Mouse (Mus musculus): ENCODE data around the gene Osm. TPM values are rescaled to one million over a fixed set of nuclear protein-coding genes. Genes with fewer than 3 reads are reported as not detected.

Gene Osm
- polyA plus RNA-seq, 1 experiment from 2014 or later, result not detected

GRCm38 (mm10) chr11:4197691-4198090 lies 38.5 kb upstream of the Osm start:
- ATAC-seq (ENCODE audit: low FRiP score) (no peak), DNase-seq (ENCODE audit: low spot score, missing footprints) (no peak)
- Histone ChIP-seq H3K9ac (ENCODE audit: low read length) (no peak overlapping the region), H3K4me3 (ENCODE audit: low read depth, low read length) (no peak overlapping the region), H3K4me2 (no peak overlapping the region), H3K27ac (ENCODE audit: low read depth, low read length) (no peak overlapping the region), H3K27me3 (ENCODE audit: control insufficient read depth, insufficient read depth, low read length) (no peaks in the 10 kb centered on the region), H3K4me1 (ENCODE audit: control insufficient read depth, insufficient read depth, low read length) (no peaks in the 10 kb centered on the region), H3K36me3 (ENCODE audit: control insufficient read depth, insufficient read depth, low read length) (no peaks in the 10 kb centered on the region), H3K9me3 (ENCODE audit: control insufficient read depth, low read length) (no peaks in the 10 kb centered on the region)
- 47% methylated on average over 1 of the region's 1 CpGs for WGBS

GRCm38 (mm10) chr11:4201981-4202700 lies 34.1 kb upstream of the Osm start:
- ATAC-seq (ENCODE audit: low FRiP score) (no peak), DNase-seq (ENCODE audit: low spot score, missing footprints) (no peak)
- no peaks in the 10 kb centered on the region for H3K9me3 ChIP-seq (ENCODE audit: control insufficient read depth, low read length)
- no peaks in the 10 kb centered on the region for H3K36me3 ChIP-seq (ENCODE audit: control insufficient read depth, insufficient read depth, low read length)
- H3K4me1 ChIP-seq (ENCODE audit: control insufficient read depth, insufficient read depth, low read length), result no peaks in the 10 kb centered on the region
- no peaks in the 10 kb centered on the region for H3K27me3 ChIP-seq (ENCODE audit: control insufficient read depth, insufficient read depth, low read length)
- no peak overlapping the region for H3K4me2 ChIP-seq
- 88% methylated on average over 11 of the region's 11 CpGs for WGBS
- no peak overlapping the region for H3K27ac ChIP-seq (ENCODE audit: low read depth, low read length)
- H3K4me3 ChIP-seq (ENCODE audit: low read depth, low read length), result no peak overlapping the region
- no peak overlapping the region for H3K9ac ChIP-seq (ENCODE audit: low read length)

GRCm38 (mm10) chr11:4202995-4203704 lies 33.1 kb upstream of the Osm start:
- Histone ChIP-seq H3K4me3 (ENCODE audit: low read depth, low read length) (no peak overlapping the region), H3K27ac (ENCODE audit: low read depth, low read length) (no peak overlapping the region), H3K9ac (ENCODE audit: low read length) (no peak overlapping the region), H3K27me3 (ENCODE audit: control insufficient read depth, insufficient read depth, low read length) (no peaks in the 10 kb centered on the region), H3K9me3 (ENCODE audit: control insufficient read depth, low read length) (no peaks in the 10 kb centered on the region), H3K4me2 (no peak overlapping the region), H3K4me1 (ENCODE audit: control insufficient read depth, insufficient read depth, low read length) (no peaks in the 10 kb centered on the region), H3K36me3 (ENCODE audit: control insufficient read depth, insufficient read depth, low read length) (0 out of 2 replicates have a peak, but pooled peaks cover 2% of the 10 kb centered on the region)
- ATAC-seq (ENCODE audit: low FRiP score) (no peak), DNase-seq (ENCODE audit: low spot score, missing footprints) (no peak)
- WGBS, result 87% methylated on average over 12 of the region's 12 CpGs

GRCm38 (mm10) chr11:4203705-4204074 lies 32.5 kb upstream of the Osm start:
- no peak overlapping the region for H3K4me3 ChIP-seq (ENCODE audit: low read depth, low read length)
- H3K27me3 ChIP-seq (ENCODE audit: control insufficient read depth, insufficient read depth, low read length), result no peaks in the 10 kb centered on the region
- 53% methylated on average over 2 of the region's 2 CpGs for WGBS
- no peaks in the 10 kb centered on the region for H3K4me1 ChIP-seq (ENCODE audit: control insufficient read depth, insufficient read depth, low read length)
- H3K9me3 ChIP-seq (ENCODE audit: control insufficient read depth, low read length), result no peaks in the 10 kb centered on the region
- DNase-seq (ENCODE audit: low spot score, missing footprints), result no peak
- H3K4me2 ChIP-seq, result no peak overlapping the region
- H3K27ac ChIP-seq (ENCODE audit: low read depth, low read length), result no peak overlapping the region
- 0 out of 2 replicates have a peak, but pooled peaks cover 2% of the 10 kb centered on the region for H3K36me3 ChIP-seq (ENCODE audit: control insufficient read depth, insufficient read depth, low read length)
- no peak for ATAC-seq (ENCODE audit: low FRiP score)
- H3K9ac ChIP-seq (ENCODE audit: low read length), result no peak overlapping the region

GRCm38 (mm10) chr11:4205097-4205655 lies 31.0 kb upstream of the Osm start:
- no peak overlapping the region for H3K27ac ChIP-seq (ENCODE audit: low read depth, low read length)
- ATAC-seq (ENCODE audit: low FRiP score), result no peak
- H3K9ac ChIP-seq (ENCODE audit: low read length), result no peak overlapping the region
- WGBS, result 84% methylated on average over 5 of the region's 5 CpGs
- no peak for DNase-seq (ENCODE audit: low spot score, missing footprints)
- H3K27me3 ChIP-seq (ENCODE audit: control insufficient read depth, insufficient read depth, low read length), result no peaks in the 10 kb centered on the region
- H3K36me3 ChIP-seq (ENCODE audit: control insufficient read depth, insufficient read depth, low read length), result 0 out of 2 replicates have a peak, but pooled peaks cover 2% of the 10 kb centered on the region
- no peaks in the 10 kb centered on the region for H3K4me1 ChIP-seq (ENCODE audit: control insufficient read depth, insufficient read depth, low read length)
- H3K4me3 ChIP-seq (ENCODE audit: low read depth, low read length), result no peak overlapping the region
- H3K4me2 ChIP-seq, result no peak overlapping the region
- H3K9me3 ChIP-seq (ENCODE audit: control insufficient read depth, low read length), result no peaks in the 10 kb centered on the region

- no peaks in the 10 kb centered on the region for H3K27me3 ChIP-seq (ENCODE audit: control insufficient read depth, insufficient read depth, low read length)
These were observed 30.3 kb upstream of the Osm start for GRCm38 (mm10) chr11:4205951-4206350.

GRCm38 (mm10) chr11:4206563-4206962 lies 29.7 kb upstream of the Osm start:
- DNase-seq (ENCODE audit: low spot score, missing footprints) (no peak), ATAC-seq (ENCODE audit: low FRiP score) (no peak)
- H3K9ac ChIP-seq (ENCODE audit: low read length), result no peak overlapping the region
- 0 out of 2 replicates have a peak, but pooled peaks cover 2% of the 10 kb centered on the region for H3K36me3 ChIP-seq (ENCODE audit: control insufficient read depth, insufficient read depth, low read length)
- no peaks in the 10 kb centered on the region for H3K9me3 ChIP-seq (ENCODE audit: control insufficient read depth, low read length)
- WGBS, result 83% methylated on average over 6 of the region's 6 CpGs
- no peak overlapping the region for H3K27ac ChIP-seq (ENCODE audit: low read depth, low read length)
- no peak overlapping the region for H3K4me3 ChIP-seq (ENCODE audit: low read depth, low read length)
- no peak overlapping the region for H3K4me2 ChIP-seq
- no peaks in the 10 kb centered on the region for H3K4me1 ChIP-seq (ENCODE audit: control insufficient read depth, insufficient read depth, low read length)
- no peaks in the 10 kb centered on the region for H3K27me3 ChIP-seq (ENCODE audit: control insufficient read depth, insufficient read depth, low read length)

More at GRCm38 (mm10) chr11:4205951-4206350, 30.3 kb upstream of the Osm start:
- 89% methylated on average over 7 of the region's 7 CpGs for WGBS
- H3K27ac ChIP-seq (ENCODE audit: low read depth, low read length), result no peak overlapping the region
- 0 out of 2 replicates have a peak, but pooled peaks cover 2% of the 10 kb centered on the region for H3K36me3 ChIP-seq (ENCODE audit: control insufficient read depth, insufficient read depth, low read length)
- ATAC-seq (ENCODE audit: low FRiP score) (no peak), DNase-seq (ENCODE audit: low spot score, missing footprints) (no peak)
- H3K4me3 ChIP-seq (ENCODE audit: low read depth, low read length), result no peak overlapping the region
- H3K9ac ChIP-seq (ENCODE audit: low read length), result no peak overlapping the region
- no peaks in the 10 kb centered on the region for H3K9me3 ChIP-seq (ENCODE audit: control insufficient read depth, low read length)
- no peak overlapping the region for H3K4me2 ChIP-seq
- no peaks in the 10 kb centered on the region for H3K4me1 ChIP-seq (ENCODE audit: control insufficient read depth, insufficient read depth, low read length)

GRCm38 (mm10) chr11:4207655-4208054 lies 28.6 kb upstream of the Osm start:
- Histone ChIP-seq H3K27ac (ENCODE audit: low read depth, low read length) (no peak overlapping the region), H3K9me3 (ENCODE audit: control insufficient read depth, low read length) (no peaks in the 10 kb centered on the region), H3K36me3 (ENCODE audit: control insufficient read depth, insufficient read depth, low read length) (0 out of 2 replicates have a peak, but pooled peaks cover 2% of the 10 kb centered on the region), H3K9ac (ENCODE audit: low read length) (no peak overlapping the region), H3K4me2 (no peak overlapping the region), H3K4me3 (ENCODE audit: low read depth, low read length) (no peak overlapping the region), H3K27me3 (ENCODE audit: control insufficient read depth, insufficient read depth, low read length) (no peaks in the 10 kb centered on the region), H3K4me1 (ENCODE audit: control insufficient read depth, insufficient read depth, low read length) (no peaks in the 10 kb centered on the region)
- ATAC-seq (ENCODE audit: low FRiP score) (no peak), DNase-seq (ENCODE audit: low spot score, missing footprints) (no peak)
- WGBS, result 92% methylated on average over 9 of the region's 9 CpGs

- 83% methylated on average over 5 of the region's 5 CpGs for WGBS
- DNase-seq (ENCODE audit: low spot score, missing footprints), result no peak
- 0 out of 2 replicates have a peak, but pooled peaks cover 2% of the 10 kb centered on the region for H3K36me3 ChIP-seq (ENCODE audit: control insufficient read depth, insufficient read depth, low read length)
These were observed 26.7 kb upstream of the Osm start for GRCm38 (mm10) chr11:4209556-4209955.

More at GRCm38 (mm10) chr11:4209556-4209955, 26.7 kb upstream of the Osm start:
- H3K27me3 ChIP-seq (ENCODE audit: control insufficient read depth, insufficient read depth, low read length), result no peaks in the 10 kb centered on the region
- H3K9me3 ChIP-seq (ENCODE audit: control insufficient read depth, low read length), result no peaks in the 10 kb centered on the region
- H3K4me3 ChIP-seq (ENCODE audit: low read depth, low read length), result no peak overlapping the region
- no peaks in the 10 kb centered on the region for H3K4me1 ChIP-seq (ENCODE audit: control insufficient read depth, insufficient read depth, low read length)
- no peak overlapping the region for H3K9ac ChIP-seq (ENCODE audit: low read length)
- no peak overlapping the region for H3K4me2 ChIP-seq
- no peak for ATAC-seq (ENCODE audit: low FRiP score)
- H3K27ac ChIP-seq (ENCODE audit: low read depth, low read length), result no peak overlapping the region
